Mouse (Mus musculus) myocyte (in vitro differentiated cells): ENCODE measurements around the gene Rhoh.

Experiments
- CEBPB ChIP-seq: IDR thresholded peaks from 2 replicates; pipeline ENCODE4 v1.6.1; 2011; ENCODE audit warnings: mild to moderate bottlenecking, moderate library complexity; ENCODE audit not compliant: poor library complexity, insufficient read depth, severe bottlenecking
- MAX ChIP-seq: IDR thresholded peaks from one replicate; pipeline ENCODE4 v1.6.1; 2011; ENCODE audit warnings: low read depth, mild to moderate bottlenecking, control low read depth
- POLR2A ChIP-seq: IDR thresholded peaks from one replicate; pipeline ENCODE4 v1.6.1; 2011; ENCODE audit warnings: low read depth, mild to moderate bottlenecking, control low read depth, moderate library complexity; ENCODE audit not compliant: insufficient read length
- POLR2AphosphoS2 ChIP-seq: IDR thresholded peaks from one replicate; pipeline ENCODE4 v1.6.1; 2011; ENCODE audit warnings: low read depth, control low read depth; ENCODE audit not compliant: insufficient read length
- TCF3 ChIP-seq: IDR thresholded peaks from one replicate; pipeline ENCODE4 v1.6.1; 2011; ENCODE audit warnings: low read depth, control low read depth; ENCODE audit not compliant: insufficient read length
- USF1 ChIP-seq: IDR thresholded peaks from one replicate; pipeline ENCODE4 v1.6.1; 2011; ENCODE audit warnings: low read depth, mild to moderate bottlenecking, control low read depth, moderate library complexity

- no peak for TF ChIP-seq POLR2A
- no peak for TF ChIP-seq USF1
- no peak for TF ChIP-seq TCF3
- TF ChIP-seq CEBPB = no peak
- no peak for TF ChIP-seq POLR2AphosphoS2
- TF ChIP-seq MAX = no peak
These were observed 53.3 kb downstream of the Rhoh start for GRCm38 (mm10) chr5:65914342-65914741.
